Mouse (Mus musculus) liver, embryonic 15.5 days (tissue): Measurements from ENCODE around the gene Vat1. TPM values are rescaled to one million over a fixed set of nuclear protein-coding genes. Genes with fewer than 3 reads are reported as not detected.

Experiments used
- ATAC-seq: fragments of 200-750 bp; cut with Nextera tagmentation; 2 replicates; pipeline ENCODE4 v1.8.0; 2017; ENCODE audit warnings: moderate number of reproducible peaks, mild to moderate bottlenecking, moderate library complexity; ENCODE audit not compliant: insufficient read depth
- H3K27ac ChIP-seq: fragments of 300-500 bp; sonication (generic); replicated peaks from 2 replicates; pipeline ENCODE4 v1.5.1; 2015; ENCODE audit warnings: mild to moderate bottlenecking, inconsistent platforms
- H3K27me3 ChIP-seq: fragments of 300-500 bp; sonication (generic); 2 replicates; pipeline ENCODE4 v1.6.1; 2015; ENCODE audit warnings: mild to moderate bottlenecking, inconsistent platforms
- H3K36me3 ChIP-seq: fragments of 300-500 bp; sonication (generic); replicated peaks from 2 replicates; pipeline ENCODE4 v1.6.1; 2015; ENCODE audit warnings: moderate library complexity, mild to moderate bottlenecking, inconsistent platforms
- H3K4me1 ChIP-seq: fragments of 300-500 bp; sonication (generic); replicated peaks from 2 replicates; pipeline ENCODE4 v1.6.1; 2015; ENCODE audit warnings: inconsistent platforms
- H3K4me2 ChIP-seq: fragments of 300-500 bp; sonication (generic); 2 replicates; pipeline ENCODE4 v1.6.1; 2015; ENCODE audit warnings: moderate library complexity, mild to moderate bottlenecking, inconsistent platforms
- H3K4me3 ChIP-seq: fragments of 300-500 bp; sonication (generic); replicated peaks from 2 replicates; pipeline ENCODE4 v1.5.1; 2015; ENCODE audit warnings: mild to moderate bottlenecking, inconsistent platforms
- H3K9ac ChIP-seq: fragments of 300-500 bp; sonication (generic); 2 replicates; pipeline ENCODE4 v1.6.1; 2015; ENCODE audit warnings: moderate library complexity, mild to moderate bottlenecking, inconsistent platforms
- H3K9me3 ChIP-seq: fragments of 300-500 bp; sonication (generic); replicated peaks from 2 replicates; pipeline ENCODE4 v1.6.1; 2016; ENCODE audit warnings: inconsistent platforms
- WGBS: fragments of 180-500 bp; shearing (Covaris S2); methylation state at CpG from one replicate; pipeline ENCODE4 v1.1.7; 2015; ENCODE audit warnings: mixed read lengths; ENCODE audit not compliant: insufficient replicate concordance; 5-methylcytosine and 5-hydroxymethylcytosine counted together
- polyA plus RNA-seq: library from polyadenylated mRNA; unstranded; fragments of >200 nt; fragmentation: Nextera tagmentation; extraction: Ambion mirVana; gene quantifications from 2 replicates; pipeline ENCODE4 v1.2.1, GENCODE M21; 2015

The Vat1 gene
- polyA plus RNA-seq, 1 experiment from 2014 or later = 10.0 TPM

GRCm38 (mm10) chr11:101465101-101465868, 745 bp downstream of the Vat1 start:
- Histone ChIP-seq H3K27me3 (peaks cover 71% of the 10 kb centered on the region), H3K36me3 (peaks cover 9% of the 10 kb centered on the region; the same call in 1 of the 2 replicates), H3K27ac (peak overlapping the region; percentile 51; the same call in 1 of the 2 replicates), H3K4me3 (peak overlapping the region; percentile 67), H3K4me1 (peaks cover 69% of the 10 kb centered on the region), H3K4me2 (peak overlapping the region; percentile 94), H3K9me3 (no peaks in the 10 kb centered on the region), H3K9ac (peak overlapping the region; percentile 62)
- WGBS = under 1% methylated on average over 51 of the region's 51 CpGs
- no peak; the same call in 1 of the 2 replicates for ATAC-seq

DNA sequence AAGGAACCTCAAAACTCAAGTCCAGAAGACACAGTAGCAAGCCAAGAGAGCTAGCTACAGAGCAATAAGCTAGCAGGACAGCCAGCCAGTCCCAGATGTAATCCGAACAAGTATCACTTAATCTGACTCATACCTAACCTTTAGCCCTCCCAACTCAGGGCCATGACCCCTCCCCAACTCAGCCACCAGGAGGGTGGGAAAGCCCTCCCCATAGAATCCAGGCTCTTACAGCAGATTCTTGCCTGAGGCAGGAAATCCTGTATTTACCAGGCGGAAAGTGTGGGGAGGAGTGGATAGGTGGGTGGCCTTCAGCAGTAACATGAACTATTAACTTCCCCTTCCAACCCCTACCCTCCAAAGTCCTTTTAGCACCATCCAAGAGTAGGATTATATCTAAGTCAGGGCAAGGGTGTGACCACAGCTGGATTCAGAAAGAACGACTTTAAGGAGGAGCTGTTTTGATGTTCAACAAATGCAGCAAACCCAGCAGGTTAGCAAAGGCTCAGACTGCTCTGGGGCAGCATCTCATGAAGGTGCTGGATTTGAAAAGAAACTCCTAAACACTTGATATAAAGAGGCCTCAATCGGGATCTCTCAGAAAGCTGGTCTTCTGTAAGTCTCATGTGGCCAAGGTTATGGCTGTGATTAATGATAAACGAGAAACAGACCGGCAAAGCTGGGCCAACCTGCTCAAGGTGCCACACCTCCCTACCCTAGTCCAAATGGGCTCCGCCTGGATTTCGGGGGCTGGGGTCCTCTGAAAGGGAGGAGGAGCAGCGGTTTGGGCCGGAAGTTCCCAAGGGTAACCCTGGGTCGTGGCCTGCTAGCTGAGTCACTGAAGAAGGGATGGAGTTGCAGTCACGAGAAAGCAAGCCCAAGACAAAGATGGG, 1.6 kb downstream of the Vat1 start, which contains the start of gene Rnd2:
Rnd2 (plus strand) TSS at position 789 of the 890 bp plus-strand sequence.
- Histone ChIP-seq H3K9ac (peak within 1 kb of the TSS; percentile 62), H3K27ac (peak within 1 kb of the TSS; percentile 51; the same call in 1 of the 2 replicates), H3K9me3 (no peaks in the 10 kb centered on the region), H3K36me3 (peaks cover 15% of the 10 kb centered on the region), H3K4me1 (peaks cover 75% of the 10 kb centered on the region), H3K4me3 (peak within 1 kb of the TSS; percentile 67), H3K4me2 (peak within 1 kb of the TSS; percentile 94), H3K27me3 (peaks cover 64% of the 10 kb centered on the region)
- ATAC-seq = no peak
- WGBS = 6% methylated on average over 12 of the region's 12 CpGs

DNA sequence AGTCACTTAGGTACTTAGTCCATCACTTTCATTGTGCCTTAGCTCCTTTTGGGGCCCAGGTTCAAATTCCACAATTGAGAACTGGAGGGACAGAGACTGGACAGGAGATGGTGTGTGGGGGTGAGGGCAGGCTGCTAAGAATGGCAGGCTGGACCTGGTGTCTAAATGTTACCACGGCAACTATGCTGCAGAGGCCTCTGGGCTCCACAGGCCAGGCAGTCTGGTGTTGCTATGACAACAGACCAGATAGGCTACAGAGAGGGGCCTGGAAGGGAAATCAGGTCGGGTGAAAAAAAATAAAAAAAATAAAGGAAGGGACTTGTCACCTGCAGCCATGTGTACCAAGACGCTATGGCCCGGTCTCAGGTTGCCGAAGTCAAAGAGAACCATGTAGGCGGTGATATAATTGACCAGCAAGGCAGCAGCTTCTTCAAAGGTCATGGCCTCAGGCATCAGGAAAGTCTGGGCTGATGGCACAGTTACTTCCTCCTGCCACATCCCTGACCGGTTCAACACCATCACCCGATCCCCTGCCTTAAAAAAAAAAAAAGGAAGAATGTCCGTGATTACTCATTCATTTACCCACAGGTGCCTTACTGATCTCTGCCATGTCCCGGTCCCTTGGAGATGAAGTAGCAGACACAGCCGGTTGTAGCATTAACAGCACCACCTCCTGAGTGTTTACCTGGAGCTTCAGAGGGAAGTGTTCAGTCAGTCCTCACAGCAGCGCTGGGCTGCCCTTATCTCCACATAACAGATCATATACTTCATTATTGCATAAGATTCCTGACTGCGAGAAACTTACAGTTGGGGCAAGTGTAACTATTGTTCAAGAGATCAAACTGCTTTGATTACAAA, 3.2 kb downstream of the Vat1 start:
- Histone ChIP-seq H3K4me2 (peak overlapping the region; percentile 1; the same call in 1 of the 2 replicates), H3K36me3 (peaks cover 31% of the 10 kb centered on the region), H3K9me3 (no peaks in the 10 kb centered on the region), H3K27ac (no peak overlapping the region), H3K4me1 (peaks cover 72% of the 10 kb centered on the region), H3K9ac (no peak overlapping the region), H3K27me3 (peaks cover 48% of the 10 kb centered on the region), H3K4me3 (no peak overlapping the region)
- 22% methylated on average over 13 of the region's 13 CpGs for WGBS
- no peak for ATAC-seq

DNA sequence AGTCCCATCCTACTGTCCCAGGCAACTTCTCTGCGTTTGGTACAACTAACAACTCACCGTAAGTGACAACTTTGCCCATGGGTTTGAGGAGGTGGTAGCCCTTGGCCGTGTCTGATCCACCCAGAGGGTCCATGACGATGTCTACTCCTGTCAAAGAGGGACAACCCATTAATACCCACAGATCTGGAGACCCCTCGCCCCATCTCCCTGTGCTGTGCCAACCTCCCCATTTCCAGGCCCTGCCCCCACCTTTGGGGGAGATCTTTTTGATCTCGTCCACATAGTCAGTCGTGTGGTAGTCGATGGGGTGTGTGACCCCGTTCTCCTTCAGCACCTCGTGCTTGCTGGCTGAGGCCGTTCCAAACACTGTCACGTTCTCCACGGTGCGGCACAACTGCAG, 3.9 kb downstream of the Vat1 start:
- WGBS = 78% methylated on average over 14 of the region's 14 CpGs
- no peak overlapping the region for H3K27ac ChIP-seq
- no peaks in the 10 kb centered on the region for H3K9me3 ChIP-seq
- no peak overlapping the region for H3K4me3 ChIP-seq
- H3K4me1 ChIP-seq = peaks cover 65% of the 10 kb centered on the region
- peaks cover 38% of the 10 kb centered on the region for H3K36me3 ChIP-seq
- no peak overlapping the region for H3K9ac ChIP-seq
- no peak for ATAC-seq
- no peak overlapping the region for H3K4me2 ChIP-seq
- H3K27me3 ChIP-seq = peaks cover 41% of the 10 kb centered on the region

GRCm38 (mm10) chr11:101460321-101460720, 5.7 kb downstream of the Vat1 start:
- Histone ChIP-seq H3K9ac (no peak overlapping the region), H3K36me3 (peaks cover 46% of the 10 kb centered on the region), H3K27ac (no peak overlapping the region), H3K4me1 (peaks cover 55% of the 10 kb centered on the region), H3K4me2 (no peak overlapping the region), H3K4me3 (no peak overlapping the region), H3K9me3 (no peaks in the 10 kb centered on the region), H3K27me3 (peaks cover 23% of the 10 kb centered on the region)
- ATAC-seq = no peak
- WGBS = 75% methylated on average over 15 of the region's 15 CpGs

DNA sequence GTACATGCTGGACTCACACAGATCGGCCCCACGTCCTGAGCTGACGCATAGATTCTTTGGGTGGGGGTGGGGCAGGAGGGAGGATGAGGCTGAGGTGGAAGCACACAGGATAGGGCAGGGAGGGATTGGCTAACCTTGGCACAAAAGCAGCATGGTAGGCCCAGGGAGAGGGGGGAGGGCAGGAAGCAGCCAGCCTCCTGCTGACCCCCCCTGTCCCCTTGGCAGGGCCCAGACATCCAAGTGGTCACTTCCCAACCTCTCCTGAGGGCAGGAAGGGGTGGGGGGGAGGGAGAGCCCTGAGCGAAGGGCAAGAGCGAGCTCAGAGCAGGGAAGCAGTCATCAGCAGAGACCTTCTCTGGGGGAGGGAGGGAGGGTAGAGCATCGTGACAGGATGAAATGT, 6.3 kb downstream of the Vat1 start:
- H3K36me3 ChIP-seq = peaks cover 46% of the 10 kb centered on the region
- WGBS = 77% methylated on average over 6 of the region's 6 CpGs
- ATAC-seq = no peak
- H3K4me2 ChIP-seq = no peak overlapping the region
- no peak overlapping the region for H3K27ac ChIP-seq
- no peak overlapping the region for H3K9ac ChIP-seq
- peaks cover 49% of the 10 kb centered on the region for H3K4me1 ChIP-seq
- no peaks in the 10 kb centered on the region for H3K9me3 ChIP-seq
- H3K4me3 ChIP-seq = no peak overlapping the region
- peaks cover 17% of the 10 kb centered on the region for H3K27me3 ChIP-seq

GRCm38 (mm10) chr11:101458217-101458616, 7.8 kb downstream of the Vat1 start:
- no peak overlapping the region for H3K9ac ChIP-seq
- WGBS = 82% methylated on average over 12 of the region's 12 CpGs
- H3K27me3 ChIP-seq = peaks cover 3% of the 10 kb centered on the region; the same call in 1 of the 2 replicates
- no peak overlapping the region for H3K4me2 ChIP-seq
- no peak overlapping the region for H3K27ac ChIP-seq
- ATAC-seq = no peak
- H3K36me3 ChIP-seq = peaks cover 46% of the 10 kb centered on the region
- peaks cover 38% of the 10 kb centered on the region for H3K4me1 ChIP-seq
- no peaks in the 10 kb centered on the region for H3K9me3 ChIP-seq
- no peak overlapping the region for H3K4me3 ChIP-seq

DNA sequence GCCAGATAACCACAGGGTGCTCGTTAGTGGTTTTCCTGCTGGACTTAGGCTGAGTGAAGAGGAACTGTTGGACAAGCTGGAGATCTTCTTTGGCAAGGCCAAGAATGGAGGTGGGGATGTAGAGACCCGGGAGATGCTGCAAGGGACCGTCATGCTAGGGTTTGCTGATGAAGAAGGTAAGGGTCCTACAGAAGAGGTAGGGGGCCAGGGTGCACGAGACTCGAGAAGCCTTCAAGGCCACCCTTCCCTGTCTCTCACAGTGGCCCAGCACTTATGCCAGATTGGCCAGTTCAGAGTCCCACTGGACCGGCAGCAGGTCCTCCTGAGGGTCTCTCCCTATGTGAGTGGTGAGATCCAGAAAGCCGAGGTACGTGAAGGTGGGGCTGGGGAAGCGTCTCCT, 8.4 kb downstream of the Vat1 start:
- ATAC-seq = no peak
- peaks cover 46% of the 10 kb centered on the region for H3K36me3 ChIP-seq
- H3K27ac ChIP-seq = no peak overlapping the region
- peaks cover 32% of the 10 kb centered on the region for H3K4me1 ChIP-seq
- no peak overlapping the region for H3K4me2 ChIP-seq
- H3K27me3 ChIP-seq = 0 out of 2 replicates have a peak, but pooled peaks cover 3% of the 10 kb centered on the region
- H3K4me3 ChIP-seq = no peak overlapping the region
- WGBS = 82% methylated on average over 9 of the region's 9 CpGs
- no peaks in the 10 kb centered on the region for H3K9me3 ChIP-seq
- no peak overlapping the region for H3K9ac ChIP-seq

DNA sequence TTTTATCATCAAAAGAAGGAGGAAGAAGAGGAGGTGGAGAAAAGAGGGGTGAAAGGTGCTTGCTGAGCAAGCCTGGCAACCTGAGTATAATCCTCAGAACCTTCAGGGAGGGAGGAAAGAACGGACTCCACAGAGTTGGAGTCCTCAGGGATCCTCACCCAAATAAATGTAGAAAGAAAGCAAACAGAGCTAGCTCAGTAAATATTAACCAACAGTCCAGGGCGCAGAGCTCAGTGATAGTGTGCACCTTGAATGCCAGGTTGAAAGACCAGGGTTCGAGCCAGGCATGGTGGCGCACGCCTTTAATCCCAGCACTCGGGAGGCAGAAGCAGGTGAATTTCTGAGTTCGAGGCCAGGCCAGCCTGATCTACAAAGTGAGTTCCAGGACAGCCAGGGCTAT, 10.4 kb downstream of the Vat1 start:
- Histone ChIP-seq H3K27ac (no peak overlapping the region), H3K9ac (no peak overlapping the region), H3K4me1 (peaks cover 45% of the 10 kb centered on the region), H3K4me2 (no peak overlapping the region), H3K9me3 (no peaks in the 10 kb centered on the region), H3K4me3 (no peak overlapping the region), H3K27me3 (no peaks in the 10 kb centered on the region), H3K36me3 (peaks cover 41% of the 10 kb centered on the region)
- 74% methylated on average over 7 of the region's 7 CpGs for WGBS
- no peak for ATAC-seq

GRCm38 (mm10) chr11:101454702-101455101, 11.3 kb downstream of the Vat1 start:
- Histone ChIP-seq H3K4me2 (no peak overlapping the region), H3K9ac (no peak overlapping the region), H3K9me3 (no peaks in the 10 kb centered on the region), H3K4me3 (no peak overlapping the region), H3K27ac (no peak overlapping the region), H3K36me3 (peaks cover 32% of the 10 kb centered on the region), H3K4me1 (peaks cover 48% of the 10 kb centered on the region), H3K27me3 (no peaks in the 10 kb centered on the region)
- no peak for ATAC-seq
- 83% methylated on average over 6 of the region's 6 CpGs for WGBS
